Mouse (Mus musculus) large intestine, adult 2 months (tissue): ENCODE measurements around the gene Btd. TPM values are rescaled to one million over a fixed set of nuclear protein-coding genes. Genes with fewer than 3 reads are reported as not detected.

Experiments used
- DNase-seq: peaks from one replicate; pipeline ENCODE4 v3.0.0-alpha.2; 2012; ENCODE audit warnings: low read depth, low spot score
- WGBS: fragments of 180-500 bp; shearing (Covaris S2); methylation state at CpG from one replicate; pipeline ENCODE4 v1.1.7; 2018; 5-methylcytosine and 5-hydroxymethylcytosine counted together
- polyA plus RNA-seq: library from polyadenylated mRNA; depleted of rRNA; stranded (reverse); fragments of >200 nt; gene quantifications from 2 replicates; pipeline ENCODE4 v1.2.3, GENCODE M21; 2012

Gene Btd
- polyA plus RNA-seq, 1 experiment, result 27.9 TPM

GRCm38 (mm10) chr14:31662555-31663211, 21.9 kb downstream of the Btd start:
- 30% methylated on average over 9 of the region's 9 CpGs for WGBS

GRCm38 (mm10) chr14:31663376-31664099, 22.7 kb downstream of the Btd start:
- no peak for DNase-seq

More at GRCm38 (mm10) chr14:31662555-31663211, 21.9 kb downstream of the Btd start:
- no peak for DNase-seq

GRCm38 (mm10) chr14:31664100-31664902, 23.5 kb downstream of the Btd start:
- DNase-seq, result no peak
- 57% methylated on average over 18 of the region's 18 CpGs for WGBS

More at GRCm38 (mm10) chr14:31663376-31664099, 22.7 kb downstream of the Btd start:
- WGBS, result 80% methylated on average over 13 of the region's 13 CpGs

- no peak for DNase-seq
- 31% methylated on average over 12 of the region's 12 CpGs for WGBS
Observed at GRCm38 (mm10) chr14:31664903-31665565, 24.2 kb downstream of the Btd start.

GRCm38 (mm10) chr14:31665566-31665940, 24.7 kb downstream of the Btd start:
- no peak for DNase-seq
- WGBS, result 77% methylated on average over 4 of the region's 4 CpGs

GRCm38 (mm10) chr14:31666931-31667705, 26.3 kb downstream of the Btd start:
- DNase-seq, result no peak
- WGBS, result 94% methylated on average over 28 of the region's 28 CpGs

- WGBS, result 85% methylated on average over 6 of the region's 6 CpGs
- DNase-seq, result no peak
Observed at GRCm38 (mm10) chr14:31667741-31668140, 26.9 kb downstream of the Btd start.

GRCm38 (mm10) chr14:31668326-31668725, 27.5 kb downstream of the Btd start:
- DNase-seq, result no peak
- 85% methylated on average over 13 of the region's 13 CpGs for WGBS

GRCm38 (mm10) chr14:31669161-31669611, 28.4 kb downstream of the Btd start:
- 15% methylated on average over 13 of the region's 13 CpGs for WGBS
- no peak for DNase-seq

GRCm38 (mm10) chr14:31669642-31670490, 29.0 kb downstream of the Btd start:
- WGBS, result 68% methylated on average over 15 of the region's 15 CpGs
- DNase-seq, result no peak

GRCm38 (mm10) chr14:31671635-31672320, 30.9 kb downstream of the Btd start:
- WGBS, result 76% methylated on average over 10 of the region's 10 CpGs
- no peak for DNase-seq

GRCm38 (mm10) chr14:31680656-31681055, 39.8 kb downstream of the Btd start:
- no peak for DNase-seq
- WGBS, result 87% methylated on average over 3 of the region's 3 CpGs

- WGBS, result 75% methylated on average over 9 of the region's 9 CpGs
- no peak for DNase-seq
Observed at GRCm38 (mm10) chr14:31681291-31681690, 40.5 kb downstream of the Btd start.

- DNase-seq, result no peak
Observed at GRCm38 (mm10) chr14:31681931-31682555, 41.2 kb downstream of the Btd start.

GRCm38 (mm10) chr14:31683610-31684009, 42.8 kb downstream of the Btd start:
- DNase-seq, result no peak
- 66% methylated on average over 2 of the region's 2 CpGs for WGBS

More at GRCm38 (mm10) chr14:31681931-31682555, 41.2 kb downstream of the Btd start:
- 53% methylated on average over 5 of the region's 5 CpGs for whole genome bisulfite sequencing

GRCm38 (mm10) chr14:31684343-31685040, 43.7 kb downstream of the Btd start:
- WGBS, result 63% methylated on average over 7 of the region's 7 CpGs
- DNase-seq, result no peak
